Mouse (Mus musculus): ENCODE measurements around the gene Panx1. TPM values are rescaled to one million over a fixed set of nuclear protein-coding genes. Genes with fewer than 3 reads are reported as not detected.

The Panx1 gene
- polyA plus RNA-seq, 1 experiment from 2014 or later = 4.0 TPM

DNA sequence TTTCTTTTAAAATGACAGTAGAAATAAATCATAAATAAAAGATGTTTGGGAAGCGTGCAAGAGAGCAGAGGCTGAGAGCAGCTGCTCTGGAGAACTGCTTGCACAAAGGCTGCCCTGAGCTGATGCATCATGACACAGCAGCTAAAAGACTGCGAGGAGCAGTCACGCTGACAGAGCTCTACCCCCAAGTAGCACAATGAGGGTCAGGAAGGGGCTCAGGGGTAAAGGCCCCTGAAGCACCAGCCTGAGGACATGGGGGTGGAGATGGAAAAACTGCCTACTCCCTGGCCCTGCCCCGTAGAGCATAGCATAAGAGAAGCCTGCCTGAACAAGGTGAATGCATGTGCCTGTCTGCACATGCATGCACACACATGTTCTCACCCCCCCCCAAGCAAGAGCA lies 8.5 kb downstream of the Panx1 start:
- ATAC-seq = no peak
- Histone ChIP-seq H3K4me1 (ENCODE audit: insufficient read depth) (0 out of 2 replicates have a peak, but pooled peaks cover 3% of the 10 kb centered on the region), H3K36me3 (replicated peaks; ENCODE audit: insufficient read depth, low read length) (no peaks in the 10 kb centered on the region), H3K9ac (replicated peaks) (no peak overlapping the region), H3K4me3 (ENCODE audit: low read depth, low read length) (no peak overlapping the region), H3K27me3 (ENCODE audit: insufficient read depth, low read length) (no peaks in the 10 kb centered on the region), H3K27ac (ENCODE audit: low read depth) (no peak overlapping the region), H3K4me2 (ENCODE audit: low read depth, low read length) (no peak overlapping the region), H3K9me3 (ENCODE audit: low read length) (no peaks in the 10 kb centered on the region)
- TF ChIP-seq EP300 (IDR thresholded peaks at IDR 0.05; ENCODE audit: low read depth) = no peak
- no peak for TF ChIP-seq CTCF (IDR thresholded peaks at IDR 0.05; ENCODE audit: low read depth)
- no peak for DNase-seq
- WGBS (ENCODE audit: insufficient replicate concordance) = 39% methylated on average over 4 of the region's 4 CpGs

DNA sequence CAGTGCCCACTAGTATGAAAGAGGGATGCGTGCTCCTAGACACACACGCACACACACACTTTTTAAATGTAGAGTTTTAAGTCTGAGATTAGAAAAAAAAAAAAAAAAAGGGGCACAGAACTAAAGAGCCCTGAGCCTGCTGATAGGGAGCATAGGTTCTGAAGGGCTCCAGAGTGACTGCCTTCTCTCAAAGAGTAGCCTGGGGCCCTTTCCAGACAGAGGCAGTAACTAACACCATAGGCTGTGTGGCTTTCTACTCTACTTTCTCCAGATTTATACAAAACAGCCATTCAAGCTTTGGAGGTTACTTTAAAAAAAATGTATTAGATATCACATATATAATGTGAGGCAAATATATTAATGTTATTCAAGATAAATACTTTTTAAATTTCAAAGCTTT lies 8.9 kb downstream of the Panx1 start:
- TF ChIP-seq EP300 (IDR thresholded peaks at IDR 0.05; ENCODE audit: low read depth) = no peak
- TF ChIP-seq CTCF (IDR thresholded peaks at IDR 0.05; ENCODE audit: low read depth) = no peak
- no peaks in the 10 kb centered on the region for H3K27me3 ChIP-seq (ENCODE audit: insufficient read depth, low read length)
- H3K9me3 ChIP-seq (ENCODE audit: low read length) = no peaks in the 10 kb centered on the region
- 90% methylated on average over 2 of the region's 2 CpGs for WGBS (ENCODE audit: insufficient replicate concordance)
- no peak overlapping the region for H3K4me3 ChIP-seq (ENCODE audit: low read depth, low read length)
- H3K27ac ChIP-seq (ENCODE audit: low read depth) = no peak overlapping the region
- no peaks in the 10 kb centered on the region for H3K36me3 ChIP-seq (replicated peaks; ENCODE audit: insufficient read depth, low read length)
- ATAC-seq (no peak), DNase-seq (no peak)
- no peak overlapping the region for H3K4me2 ChIP-seq (ENCODE audit: low read depth, low read length)
- no peak overlapping the region for H3K9ac ChIP-seq (replicated peaks)
- 0 out of 2 replicates have a peak, but pooled peaks cover 3% of the 10 kb centered on the region for H3K4me1 ChIP-seq (ENCODE audit: insufficient read depth)

DNA sequence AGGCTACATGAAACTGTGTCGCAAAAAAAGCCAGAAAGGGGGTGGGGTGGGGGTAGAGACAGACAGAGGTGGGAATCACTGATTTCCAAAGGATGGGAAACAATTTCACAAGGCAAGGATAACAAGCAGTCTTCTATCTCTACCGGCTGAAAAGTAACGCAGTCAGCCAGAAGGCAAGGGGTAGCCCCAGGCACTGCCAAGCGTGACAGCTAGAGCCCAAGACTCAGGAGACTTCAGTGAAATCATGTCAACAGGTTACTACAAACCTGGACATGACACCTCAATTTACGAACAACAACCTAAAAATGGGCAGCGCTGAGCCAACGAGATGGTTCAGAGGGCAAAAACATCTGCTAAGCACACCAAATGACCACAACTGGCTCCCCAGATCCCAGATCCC lies 9.3 kb downstream of the Panx1 start:
- Histone ChIP-seq H3K36me3 (replicated peaks; ENCODE audit: insufficient read depth, low read length) (no peaks in the 10 kb centered on the region), H3K9me3 (ENCODE audit: low read length) (no peaks in the 10 kb centered on the region), H3K27me3 (ENCODE audit: insufficient read depth, low read length) (no peaks in the 10 kb centered on the region), H3K4me3 (ENCODE audit: low read depth, low read length) (no peak overlapping the region), H3K27ac (ENCODE audit: low read depth) (no peak overlapping the region), H3K9ac (replicated peaks) (no peak overlapping the region), H3K4me1 (ENCODE audit: insufficient read depth) (0 out of 2 replicates have a peak, but pooled peaks cover 3% of the 10 kb centered on the region), H3K4me2 (ENCODE audit: low read depth, low read length) (no peak overlapping the region)
- 86% methylated on average over 7 of the region's 7 CpGs for WGBS (ENCODE audit: insufficient replicate concordance)
- no peak for TF ChIP-seq CTCF (IDR thresholded peaks at IDR 0.05; ENCODE audit: low read depth)
- TF ChIP-seq EP300 (IDR thresholded peaks at IDR 0.05; ENCODE audit: low read depth) = no peak
- ATAC-seq (no peak), DNase-seq (no peak)

DNA sequence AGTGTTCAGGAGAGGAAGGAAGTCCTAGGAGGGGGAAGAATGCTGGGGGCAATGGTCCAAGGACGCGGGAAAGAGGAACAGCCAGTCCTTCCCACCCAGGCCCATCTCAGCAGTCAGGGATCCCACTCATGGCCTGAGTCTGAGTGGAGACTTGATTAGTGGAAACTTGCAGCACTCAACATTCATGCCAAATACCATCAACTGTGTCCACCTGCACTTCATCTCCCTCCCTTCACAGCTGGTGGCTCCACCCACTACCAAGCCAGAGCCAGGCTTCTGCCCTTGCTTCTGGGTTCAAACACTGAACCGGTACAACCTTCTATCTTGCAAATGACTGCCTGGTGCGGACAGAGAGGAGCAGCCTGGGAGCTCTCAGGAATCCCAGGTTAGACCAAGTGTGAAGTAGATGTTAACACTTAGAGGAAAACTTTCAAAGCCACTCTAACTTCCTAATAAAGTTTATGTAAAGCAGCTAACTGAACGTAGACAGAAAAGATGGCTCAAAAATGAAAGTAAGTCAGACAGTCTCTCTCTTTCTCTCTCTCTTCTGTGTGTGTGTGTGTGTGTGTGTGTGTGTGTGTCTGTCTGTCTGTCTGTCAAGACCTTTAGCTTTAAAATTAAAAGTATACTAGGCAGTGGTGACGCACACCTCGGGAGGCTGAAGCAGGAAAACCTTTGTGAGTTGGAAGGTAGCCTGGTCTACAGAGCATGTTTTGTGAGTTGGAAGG lies 10.6 kb downstream of the Panx1 start:
- Histone ChIP-seq H3K4me1 (ENCODE audit: insufficient read depth) (0 out of 2 replicates have a peak, but pooled peaks cover 3% of the 10 kb centered on the region), H3K4me2 (ENCODE audit: low read depth, low read length) (no peak overlapping the region), H3K27ac (ENCODE audit: low read depth) (no peak overlapping the region), H3K9ac (replicated peaks) (no peak overlapping the region), H3K9me3 (ENCODE audit: low read length) (no peaks in the 10 kb centered on the region), H3K4me3 (ENCODE audit: low read depth, low read length) (no peak overlapping the region), H3K36me3 (replicated peaks; ENCODE audit: insufficient read depth, low read length) (no peaks in the 10 kb centered on the region), H3K27me3 (ENCODE audit: insufficient read depth, low read length) (no peaks in the 10 kb centered on the region)
- no peak for TF ChIP-seq EP300 (IDR thresholded peaks at IDR 0.05; ENCODE audit: low read depth)
- no peak for TF ChIP-seq CTCF (IDR thresholded peaks at IDR 0.05; ENCODE audit: low read depth)
- DNase-seq (no peak), ATAC-seq (no peak)
- WGBS (ENCODE audit: insufficient replicate concordance) = 64% methylated on average over 7 of the region's 7 CpGs

DNA sequence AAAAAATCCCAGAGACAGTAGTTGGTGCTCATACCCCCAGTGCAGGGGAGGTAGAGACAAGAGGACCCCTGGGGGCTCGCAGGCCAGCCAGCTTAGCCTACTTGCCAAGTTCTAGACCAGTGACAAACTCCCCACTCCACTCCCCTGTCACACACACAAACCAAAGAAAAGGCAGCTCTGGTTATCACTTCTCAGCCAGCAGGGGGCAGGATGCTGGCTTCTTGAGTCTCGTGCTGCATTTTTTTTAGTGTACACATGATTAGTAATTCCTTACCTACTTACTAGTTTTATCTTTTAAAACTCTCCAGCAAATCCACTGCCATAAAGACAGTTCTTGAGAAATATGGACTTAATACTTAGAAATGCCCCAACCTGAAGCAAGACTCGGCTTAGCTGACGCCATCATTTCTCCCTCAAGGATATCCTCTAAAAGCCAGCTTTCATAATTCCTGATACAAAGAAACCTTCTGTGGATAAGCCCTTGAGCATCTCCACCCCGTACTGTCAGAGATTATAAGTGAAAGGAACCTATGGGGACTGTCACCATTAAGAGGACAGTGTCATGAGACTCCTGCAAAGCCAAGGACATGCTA lies 11.6 kb downstream of the Panx1 start:
- no peaks in the 10 kb centered on the region for H3K9me3 ChIP-seq (ENCODE audit: low read length)
- WGBS (ENCODE audit: insufficient replicate concordance) = 52% methylated on average over 5 of the region's 5 CpGs
- DNase-seq (no peak), ATAC-seq (no peak)
- H3K4me1 ChIP-seq (ENCODE audit: insufficient read depth) = 0 out of 2 replicates have a peak, but pooled peaks cover 3% of the 10 kb centered on the region
- no peak overlapping the region for H3K4me3 ChIP-seq (ENCODE audit: low read depth, low read length)
- no peaks in the 10 kb centered on the region for H3K36me3 ChIP-seq (replicated peaks; ENCODE audit: insufficient read depth, low read length)
- H3K4me2 ChIP-seq (ENCODE audit: low read depth, low read length) = no peak overlapping the region
- no peaks in the 10 kb centered on the region for H3K27me3 ChIP-seq (ENCODE audit: insufficient read depth, low read length)
- H3K9ac ChIP-seq (replicated peaks) = no peak overlapping the region
- no peak overlapping the region for H3K27ac ChIP-seq (ENCODE audit: low read depth)
- TF ChIP-seq EP300 (IDR thresholded peaks at IDR 0.05; ENCODE audit: low read depth) = no peak
- peak; percentile 69 for TF ChIP-seq CTCF (IDR thresholded peaks at IDR 0.05; ENCODE audit: low read depth)

DNA sequence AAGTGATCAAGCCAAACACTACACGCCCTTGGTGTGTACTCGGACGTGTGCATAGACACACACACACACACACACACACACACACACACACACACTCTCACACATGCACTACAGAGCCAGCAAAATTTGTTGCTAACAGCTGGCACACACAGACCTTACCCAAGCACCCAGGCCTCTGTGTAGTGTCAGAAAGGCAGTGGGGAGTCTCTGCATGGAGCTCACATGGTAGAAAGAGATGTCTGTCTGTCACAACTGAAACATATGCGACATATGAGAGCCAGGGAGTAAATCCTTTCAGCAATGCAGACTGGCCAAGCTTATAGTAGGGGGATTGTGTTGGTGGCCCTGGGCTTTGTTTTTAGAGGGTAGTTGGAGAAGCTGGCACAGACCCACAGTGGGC lies 12.5 kb downstream of the Panx1 start:
- no peak overlapping the region for H3K27ac ChIP-seq (ENCODE audit: low read depth)
- no peaks in the 10 kb centered on the region for H3K36me3 ChIP-seq (replicated peaks; ENCODE audit: insufficient read depth, low read length)
- H3K27me3 ChIP-seq (ENCODE audit: insufficient read depth, low read length) = no peaks in the 10 kb centered on the region
- no peak overlapping the region for H3K4me2 ChIP-seq (ENCODE audit: low read depth, low read length)
- H3K4me1 ChIP-seq (ENCODE audit: insufficient read depth) = 0 out of 2 replicates have a peak, but pooled peaks cover 3% of the 10 kb centered on the region
- ATAC-seq (no peak), DNase-seq (no peak)
- 76% methylated on average over 4 of the region's 4 CpGs for WGBS (ENCODE audit: insufficient replicate concordance)
- H3K9ac ChIP-seq (replicated peaks) = no peak overlapping the region
- TF ChIP-seq EP300 (IDR thresholded peaks at IDR 0.05; ENCODE audit: low read depth) = no peak
- TF ChIP-seq CTCF (IDR thresholded peaks at IDR 0.05; ENCODE audit: low read depth) = no peak
- H3K9me3 ChIP-seq (ENCODE audit: low read length) = no peaks in the 10 kb centered on the region
- no peak overlapping the region for H3K4me3 ChIP-seq (ENCODE audit: low read depth, low read length)

All from liver, postnatal 0 days (tissue).